21 mouse cellular contexts compared by ENCODE assay signal in genomic region chr6:86630141-86630540, GRCm38 (mm10). TPM values are rescaled to one million over a fixed set of nuclear protein-coding genes. Genes with fewer than 3 reads are reported as not detected.
DNase-seq lines count a peak whose midpoint lies in the region; ATAC-seq lines count a peak whose summit lies in the region.
"Had no signal": no experiment of that assay in that cellular context is flagged by ENCODE, and none has a peak within 500 bp of the region (broad histone marks: within the 10 kb centered on the region; RNA-seq: fewer than 3 reads in every experiment).

No protein-coding gene starts in this region.

- DNase-seq in cerebellum, postnatal 10 days = peak; percentile 23 to 24
- no peak for DNase-seq in liver
- peak; percentile 65 for DNase-seq in retina, postnatal 1 day
- DNase-seq in retina, embryonic 14.5 days (ENCODE audit: low spot score) = no peak
- no peak for DNase-seq in spleen, adult 12 weeks (ENCODE audit: low spot score)
- DNase-seq: adrenal gland, adult 8-10 months; B cell, adult 2 months; cerebellum, adult 2 months; cerebellum, postnatal 14 days; embryo, embryonic 11 days; gastrocnemius, postnatal 36 days; heart, adult 11 months; heart, postnatal 36 days had no signal

- H3K4me1 ChIP-seq in liver, embryonic 15.5 days (replicated peaks) = peaks cover 17% of the 10 kb centered on the region
- H3K4me1 ChIP-seq: forebrain, embryonic 15.5 days; hindbrain, embryonic 15.5 days had no signal

- ATAC-seq in cerebellum, adult (ENCODE audit: insufficient number of reproducible peaks, low FRiP score, low TSS enrichment) = no peak
- ATAC-seq in liver, embryonic 15.5 days (ENCODE audit: insufficient read depth) = no peak
- ATAC-seq: CD4-positive, CD25-positive, alpha-beta regulatory T cell, adult 4 months; forebrain, embryonic 15.5 days had no signal

- H3K4me3 ChIP-seq in liver, embryonic 15.5 days (replicated peaks) = no peak overlapping the region
- H3K4me3 ChIP-seq: embryonic facial prominence, embryonic 12.5 days; forebrain, embryonic 15.5 days; heart, embryonic 13.5 days; hindbrain, embryonic 15.5 days had no signal

- no peaks in the 10 kb centered on the region for H3K36me3 ChIP-seq in liver, embryonic 15.5 days (replicated peaks)
- H3K36me3 ChIP-seq: embryonic facial prominence, embryonic 12.5 days; forebrain, embryonic 15.5 days; G1E; heart, embryonic 13.5 days; hindbrain, embryonic 15.5 days had no signal

- no peak overlapping the region for H3K9ac ChIP-seq in liver, embryonic 15.5 days
- H3K9ac ChIP-seq: embryonic facial prominence, embryonic 12.5 days; forebrain, embryonic 15.5 days; heart, embryonic 13.5 days; hindbrain, embryonic 15.5 days had no signal

- H3K27ac ChIP-seq in liver, embryonic 15.5 days (replicated peaks) = 0 out of 2 replicates have a peak overlapping the region, but pooled peaks have one; percentile 14
- H3K27ac ChIP-seq: embryonic facial prominence, embryonic 12.5 days; forebrain, embryonic 15.5 days; heart, embryonic 13.5 days; hindbrain, embryonic 15.5 days had no signal

- H3K27me3 ChIP-seq in liver, embryonic 15.5 days = peaks cover 16% of the 10 kb centered on the region; the same call in 1 of the 2 replicates
- H3K27me3 ChIP-seq: embryonic facial prominence, embryonic 12.5 days; forebrain, embryonic 15.5 days; hindbrain, embryonic 15.5 days had no signal

- H3K4me2 ChIP-seq in liver, embryonic 15.5 days = no peak overlapping the region
- H3K4me2 ChIP-seq: embryonic facial prominence, embryonic 12.5 days; forebrain, embryonic 15.5 days; heart, embryonic 13.5 days; hindbrain, embryonic 15.5 days had no signal

- no peaks in the 10 kb centered on the region for H3K9me3 ChIP-seq in liver, embryonic 15.5 days (replicated peaks)
- H3K9me3 ChIP-seq: embryonic facial prominence, embryonic 12.5 days; forebrain, embryonic 15.5 days; G1E; heart, embryonic 13.5 days; hindbrain, embryonic 15.5 days had no signal

- WGBS in liver, embryonic 15.5 days (ENCODE audit: insufficient replicate concordance) = 64% methylated on average over 3 of the region's 3 CpGs

RNA-seq across cellular contexts. Expression of gene Asprv1, which starts 2.2 kb away (rescaled TPM):
- polyA plus RNA-seq in liver, embryonic 15.5 days (2015; fragmentation: Nextera tagmentation; extraction: Ambion mirVana) = 2.0 and 2.9 TPM in 2 replicates
- polyA plus RNA-seq: G1E had no signal

RNA-seq across cellular contexts. Expression of gene Mxd1, which starts 38.8 kb away (rescaled TPM):
- 48.8 and 58.0 TPM in 2 replicates for polyA plus RNA-seq in liver, embryonic 15.5 days (2015; fragmentation: Nextera tagmentation; extraction: Ambion mirVana)

RNA-seq across cellular contexts. Expression of gene Snrnp27, which starts 54.2 kb away (rescaled TPM):
- polyA plus RNA-seq in liver, embryonic 15.5 days (2015; fragmentation: Nextera tagmentation; extraction: Ambion mirVana) = 37.5 and 47.5 TPM in 2 replicates

Comparison
In these comparisons a context has a peak if more than half of its experiments do, and no peak if none do; other contexts are left out.
1. DNase-seq: peak in cerebellum, postnatal 10 days (2 of 2) and retina, postnatal 1 day (single experiment); none in liver (single experiment), retina, embryonic 14.5 days (single experiment) and spleen, adult 12 weeks (single experiment).